Mouse (Mus musculus) ES-CJ7 (cell line): ENCODE measurements around the gene Zkscan14.

ENCODE experiments used
- DNase-seq: peaks from one replicate; pipeline ENCODE4 v3.0.0; 2011; ENCODE audit warnings: low read depth, low spot score

The Zkscan14 gene

GRCm38 (mm10) chr5:145202446-145202845 is 778 bp upstream of the Zkscan14 start:
- no peak for DNase-seq

GRCm38 (mm10) chr5:145200387-145200786 is 1.3 kb downstream of the Zkscan14 start:
- DNase-seq, result no peak

GRCm38 (mm10) chr5:145191962-145192361 is 9.7 kb downstream of the Zkscan14 start, which contains the start of gene Atp5j2:
TSS of gene Atp5j2 (minus strand) at chr5:145192062.
- no peak for DNase-seq

- peak; percentile 96 for DNase-seq
Measured at GRCm38 (mm10) chr5:145190875-145191798, 10.5 kb downstream of the Zkscan14 start.

GRCm38 (mm10) chr5:145190373-145190772 is 11.3 kb downstream of the Zkscan14 start:
- no peak for DNase-seq

- DNase-seq, result no peak
Measured at GRCm38 (mm10) chr5:145189416-145189815, 12.3 kb downstream of the Zkscan14 start.

- no peak for DNase-seq
Measured at GRCm38 (mm10) chr5:145185244-145185643, 16.4 kb downstream of the Zkscan14 start.

GRCm38 (mm10) chr5:145178461-145178980 is 23.1 kb downstream of the Zkscan14 start:
- no peak for DNase-seq

GRCm38 (mm10) chr5:145167306-145167661 is 34.4 kb downstream of the Zkscan14 start:
- DNase-seq, result no peak

- peak; percentile 99 for DNase-seq
Measured at GRCm38 (mm10) chr5:145166536-145167305, 34.9 kb downstream of the Zkscan14 start, which contains the start of the genes Ptcd1 and Cpsf4. TSS of gene Ptcd1 (minus strand) at chr5:145167108. TSS of gene Cpsf4 (plus strand) at chr5:145167213.

- DNase-seq, result no peak
Measured at GRCm38 (mm10) chr5:145165184-145165583, 36.5 kb downstream of the Zkscan14 start.

GRCm38 (mm10) chr5:145164710-145165109 is 37.0 kb downstream of the Zkscan14 start:
- peak; percentile 47 for DNase-seq

- no peak for DNase-seq
Measured at GRCm38 (mm10) chr5:145161361-145161760, 40.3 kb downstream of the Zkscan14 start.

- DNase-seq, result no peak
Measured at GRCm38 (mm10) chr5:145152690-145153089, 49.0 kb downstream of the Zkscan14 start.

- DNase-seq, result no peak
Measured at GRCm38 (mm10) chr5:145149294-145149693, 52.4 kb downstream of the Zkscan14 start.

GRCm38 (mm10) chr5:145147748-145148147 is 53.9 kb downstream of the Zkscan14 start:
- DNase-seq, result no peak
